Mouse (Mus musculus) C2C12 (cell line): ENCODE measurements around the gene Tnxb. TPM values are rescaled to one million over a fixed set of nuclear protein-coding genes. Genes with fewer than 3 reads are reported as not detected.
A peak's percentile ranks its signal among the peaks of the same experiment; 100 is the strongest.

Experiments used
- H3K27me3 ChIP-seq: one replicate; pipeline ENCODE4 v1.6.1; 2011; ENCODE audit not compliant: control insufficient read depth, insufficient read depth, insufficient read length
- H3K36me3 ChIP-seq: one replicate; pipeline ENCODE4 v1.6.1; 2011; ENCODE audit not compliant: control insufficient read depth, insufficient read depth
- H3K4me3 ChIP-seq: one replicate; pipeline ENCODE4 v1.5.1; 2011; ENCODE audit warnings: mild to moderate bottlenecking, control low read depth; ENCODE audit not compliant: poor library complexity, insufficient read depth, severe bottlenecking
- H3K79me2 ChIP-seq: one replicate; pipeline ENCODE4 v1.6.1; 2011; ENCODE audit not compliant: control insufficient read depth, insufficient read depth
- H3K79me3 ChIP-seq: one replicate; pipeline ENCODE4 v1.6.1; 2011; ENCODE audit warnings: low read depth, control low read depth
- H3ac ChIP-seq: one replicate; pipeline ENCODE3; 2011; ENCODE audit warnings: low read depth; ENCODE audit not compliant: control insufficient read depth, insufficient read length
- CEBPB ChIP-seq: IDR thresholded peaks from one replicate; pipeline ENCODE4 v1.6.1; 2011; ENCODE audit warnings: low read depth, mild to moderate bottlenecking, control low read depth, moderate library complexity
- CTCF ChIP-seq: IDR thresholded peaks from one replicate; pipeline ENCODE4 v1.5.1; 2011; ENCODE audit not compliant: control insufficient read depth, insufficient read depth, insufficient read length
- FOSL1 ChIP-seq: IDR thresholded peaks from one replicate; pipeline ENCODE4 v1.8.0; 2011; ENCODE audit warnings: mild to moderate bottlenecking, low read length; ENCODE audit not compliant: poor library complexity, insufficient read depth, severe bottlenecking
- MAX ChIP-seq: IDR thresholded peaks from one replicate; pipeline ENCODE4 v1.6.1; 2011; ENCODE audit warnings: mild to moderate bottlenecking, control low read depth
- MYOD1 ChIP-seq: IDR thresholded peaks from one replicate; pipeline ENCODE4 v1.6.1; 2011; ENCODE audit warnings: low read depth; ENCODE audit not compliant: control insufficient read depth, insufficient read length
- MYOG ChIP-seq: IDR thresholded peaks from one replicate; pipeline ENCODE4 v1.6.1; 2011; ENCODE audit not compliant: control insufficient read depth, insufficient read length; ENCODE audit errors: extremely low read depth
- USF1 ChIP-seq: IDR thresholded peaks from one replicate; pipeline ENCODE4 v1.6.1; 2011; ENCODE audit warnings: low read depth, mild to moderate bottlenecking, control low read depth, moderate library complexity
- polyA plus RNA-seq: library from polyadenylated mRNA; unstranded; fragments of >200 nt; fragmentation: generic; extraction: Trizol; gene quantifications from one replicate; pipeline ENCODE4 v1.2.1, GENCODE M21; 2012; ENCODE audit warnings: missing spikeins

The Tnxb gene
- polyA plus RNA-seq, 1 experiment = 0.02 TPM

DNA sequence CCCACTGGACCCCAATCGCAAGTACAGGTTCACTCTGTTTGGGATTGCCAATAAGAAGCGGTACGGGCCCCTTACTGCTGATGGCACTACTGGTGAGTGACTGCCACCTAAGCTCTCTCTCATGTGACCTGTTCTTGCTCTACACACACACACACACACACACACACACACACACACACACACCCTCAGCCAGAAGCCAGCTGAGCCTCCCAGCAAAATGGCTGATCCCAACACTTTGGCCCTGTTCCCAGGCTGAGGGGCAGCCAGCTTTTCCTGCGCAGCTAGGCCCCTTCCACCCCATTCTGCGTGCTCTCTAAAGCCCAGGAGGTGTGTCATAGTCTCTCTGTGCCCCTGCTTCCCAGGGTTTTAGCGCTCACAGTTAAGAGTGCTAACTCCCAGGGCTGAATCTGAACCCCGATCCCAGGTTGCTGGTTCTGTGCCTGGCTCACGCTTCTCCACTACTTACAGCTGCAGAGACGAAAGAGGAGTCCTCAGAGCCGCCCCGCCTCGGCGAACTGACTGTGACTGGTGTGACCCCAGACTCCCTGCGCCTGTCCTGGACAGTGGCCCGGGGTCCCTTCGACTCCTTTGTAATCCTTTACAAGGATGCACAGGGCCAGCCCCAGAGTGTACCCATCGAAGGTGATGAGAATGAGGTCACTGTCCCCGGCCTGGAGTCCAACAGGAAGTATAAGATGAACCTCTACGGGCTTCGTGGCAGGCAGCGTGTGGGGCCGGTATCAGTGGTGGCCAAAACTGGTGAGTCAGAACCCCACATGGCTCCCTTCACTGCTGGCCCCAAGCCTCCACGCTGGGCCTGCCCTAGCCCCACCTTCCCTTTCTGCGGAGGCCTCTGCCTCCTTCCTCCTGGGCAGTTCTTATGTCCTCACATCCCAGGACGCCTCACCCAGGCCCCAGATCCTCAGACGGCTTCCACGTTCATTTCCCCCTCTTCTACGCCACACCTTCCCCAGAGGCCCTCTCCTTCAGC is 15.1 kb downstream of the Tnxb start:
- no peaks in the 10 kb centered on the region for H3K36me3 ChIP-seq
- H3K79me2 ChIP-seq = no peaks in the 10 kb centered on the region
- peaks cover 35% of the 10 kb centered on the region for H3K27me3 ChIP-seq
- peak; percentile 83 for TF ChIP-seq MAX
- no peak for TF ChIP-seq USF1
- TF ChIP-seq CTCF = no peak
- peak; percentile 31 for TF ChIP-seq FOSL1
- no peak overlapping the region for H3K4me3 ChIP-seq
- no peaks in the 10 kb centered on the region for H3K79me3 ChIP-seq
- peak overlapping the region; percentile 25 for H3ac ChIP-seq

- Histone ChIP-seq H3K36me3 (no peaks in the 10 kb centered on the region), H3K4me3 (no peak overlapping the region), H3ac (no peak overlapping the region), H3K79me2 (no peaks in the 10 kb centered on the region), H3K79me3 (no peaks in the 10 kb centered on the region), H3K27me3 (peaks cover 52% of the 10 kb centered on the region)
- TF ChIP-seq MYOD1 = no peak
- TF ChIP-seq MYOG = no peak
- no peak for TF ChIP-seq CTCF
- TF ChIP-seq MAX = no peak
- no peak for TF ChIP-seq CEBPB
- no peak for TF ChIP-seq FOSL1
- TF ChIP-seq USF1 = no peak
These were observed 18.6 kb downstream of the Tnxb start for GRCm38 (mm10) chr17:34688889-34689288.

DNA sequence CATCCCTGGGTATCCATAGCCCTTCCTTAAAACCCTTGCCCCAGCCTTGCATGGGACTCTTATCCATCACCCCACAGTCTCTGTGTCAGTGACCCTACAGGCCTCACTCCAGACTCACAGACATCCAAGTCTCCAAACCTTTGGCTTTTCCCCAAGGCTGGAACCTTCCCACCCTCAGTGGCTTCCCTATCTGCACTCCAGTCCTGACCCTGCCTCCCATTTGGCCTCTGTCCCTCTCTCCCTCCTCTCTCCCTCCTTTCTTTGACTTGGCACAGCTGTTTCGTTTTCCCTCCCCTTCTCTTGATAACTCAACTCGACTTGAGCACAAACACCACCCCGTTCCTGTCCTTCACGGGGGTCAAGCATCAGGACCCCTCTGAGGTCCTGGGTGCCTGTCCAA is 20.1 kb downstream of the Tnxb start:
- Histone ChIP-seq H3K27me3 (peaks cover 63% of the 10 kb centered on the region), H3K4me3 (no peak overlapping the region), H3K79me2 (no peaks in the 10 kb centered on the region), H3K36me3 (no peaks in the 10 kb centered on the region), H3K79me3 (no peaks in the 10 kb centered on the region), H3ac (no peak overlapping the region)
- TF ChIP-seq CTCF (no peak), USF1 (no peak), CEBPB (no peak), MYOG (no peak), MAX (no peak), MYOD1 (no peak), FOSL1 (no peak)

- no peak overlapping the region for H3K4me3 ChIP-seq
- TF ChIP-seq FOSL1 (no peak), CTCF (no peak), MYOG (no peak), MYOD1 (no peak), MAX (no peak), USF1 (no peak), CEBPB (no peak)
- H3ac ChIP-seq = no peak overlapping the region
- no peaks in the 10 kb centered on the region for H3K36me3 ChIP-seq
- H3K27me3 ChIP-seq = peaks cover 74% of the 10 kb centered on the region
- H3K79me3 ChIP-seq = no peaks in the 10 kb centered on the region
- no peaks in the 10 kb centered on the region for H3K79me2 ChIP-seq
These were observed 22.6 kb downstream of the Tnxb start for GRCm38 (mm10) chr17:34692906-34693305.

GRCm38 (mm10) chr17:34699575-34700408 is 29.5 kb downstream of the Tnxb start:
- Histone ChIP-seq H3K36me3 (no peaks in the 10 kb centered on the region), H3ac (no peak overlapping the region), H3K4me3 (no peak overlapping the region), H3K27me3 (peaks cover 64% of the 10 kb centered on the region), H3K79me3 (no peaks in the 10 kb centered on the region), H3K79me2 (no peaks in the 10 kb centered on the region)
- no peak for TF ChIP-seq CTCF
- no peak for TF ChIP-seq USF1
- TF ChIP-seq FOSL1 = no peak
- no peak for TF ChIP-seq CEBPB
